Mouse (Mus musculus) neural tube, embryonic 11.5 days (tissue): ENCODE data around the gene Itpkb. TPM values are rescaled to one million over a fixed set of nuclear protein-coding genes. Genes with fewer than 3 reads are reported as not detected.
A peak's percentile ranks its signal among the peaks of the same experiment; 100 is the strongest.

ENCODE experiments used
- ATAC-seq: fragments of 200-750 bp; cut with Nextera tagmentation; 2 replicates; pipeline ENCODE4 v1.8.0; 2017; ENCODE audit warnings: moderate number of reproducible peaks, mild to moderate bottlenecking, moderate TSS enrichment, moderate library complexity; ENCODE audit not compliant: insufficient read depth, low FRiP score, low TSS enrichment
- DNase-seq: peaks from one replicate; pipeline ENCODE4 v3.0.0-alpha.2; 2015; ENCODE audit warnings: low spot score
- H3K27ac ChIP-seq: fragments of 300-500 bp; sonication (generic); 2 replicates; pipeline ENCODE4 v1.5.1; 2014; ENCODE audit warnings: low read depth, mild to moderate bottlenecking, low read length
- H3K27me3 ChIP-seq: fragments of 300-500 bp; sonication (generic); 2 replicates; pipeline ENCODE4 v1.6.1; 2014; ENCODE audit warnings: mild to moderate bottlenecking, low read length, mixed read lengths; ENCODE audit not compliant: control insufficient read depth, insufficient read depth
- H3K36me3 ChIP-seq: fragments of 300-500 bp; sonication (generic); 2 replicates; pipeline ENCODE4 v1.6.1; 2014; ENCODE audit warnings: mild to moderate bottlenecking, low read length, moderate library complexity, mixed read lengths; ENCODE audit not compliant: control insufficient read depth, insufficient read depth
- H3K4me1 ChIP-seq: fragments of 300-500 bp; sonication (generic); 2 replicates; pipeline ENCODE4 v1.6.1; 2014; ENCODE audit warnings: low read length, mixed read lengths; ENCODE audit not compliant: control insufficient read depth, insufficient read depth
- H3K4me2 ChIP-seq: fragments of 300-500 bp; sonication (generic); 2 replicates; pipeline ENCODE4 v1.6.1; 2014; ENCODE audit warnings: low read depth, mild to moderate bottlenecking, moderate library complexity
- H3K4me3 ChIP-seq: fragments of 300-500 bp; sonication (generic); 2 replicates; pipeline ENCODE4 v1.5.1; 2014; ENCODE audit warnings: low read depth, low read length
- H3K9ac ChIP-seq: fragments of 300-500 bp; sonication (generic); 2 replicates; pipeline ENCODE4 v1.6.1; 2014; ENCODE audit warnings: mild to moderate bottlenecking, low read length
- H3K9me3 ChIP-seq: fragments of 300-500 bp; sonication (generic); 2 replicates; pipeline ENCODE4 v1.6.1; 2016; ENCODE audit warnings: low read length; ENCODE audit not compliant: control insufficient read depth
- WGBS: fragments of 180-500 bp; shearing (Covaris S2); extraction: QIAGEN DNeasy Blood & Tissue Kit; methylation state at CpG from one replicate; pipeline ENCODE4 v1.1.7; 2014; 5-methylcytosine and 5-hydroxymethylcytosine counted together
- polyA plus RNA-seq: library from polyadenylated mRNA; unstranded; fragments of >200 nt; fragmentation: Nextera tagmentation; extraction: Ambion mirVana; gene quantifications from 2 replicates; pipeline ENCODE4 v1.2.1, GENCODE M21; 2014

The Itpkb gene
- polyA plus RNA-seq, 1 experiment from 2014 or later, result 2.6 TPM

- 83% methylated on average over 3 of the region's 3 CpGs for WGBS
These were observed 49.3 kb downstream of the Itpkb start for GRCm38 (mm10) chr1:180379559-180379958.

GRCm38 (mm10) chr1:180382358-180382757 is 52.1 kb downstream of the Itpkb start:
- H3K9me3 ChIP-seq, result no peaks in the 10 kb centered on the region
- WGBS, result 65% methylated on average over 8 of the region's 8 CpGs

More at GRCm38 (mm10) chr1:180379559-180379958, 49.3 kb downstream of the Itpkb start:
- no peak overlapping the region for H3K9ac ChIP-seq
- DNase-seq, result no peak
- no peak overlapping the region for H3K27ac ChIP-seq
- no peaks in the 10 kb centered on the region for H3K36me3 ChIP-seq
- H3K4me1 ChIP-seq, result no peaks in the 10 kb centered on the region
- H3K4me3 ChIP-seq, result no peak overlapping the region
- H3K9me3 ChIP-seq, result no peaks in the 10 kb centered on the region
- no peaks in the 10 kb centered on the region for H3K27me3 ChIP-seq
- no peak for ATAC-seq
- H3K4me2 ChIP-seq, result no peak overlapping the region

DNA sequence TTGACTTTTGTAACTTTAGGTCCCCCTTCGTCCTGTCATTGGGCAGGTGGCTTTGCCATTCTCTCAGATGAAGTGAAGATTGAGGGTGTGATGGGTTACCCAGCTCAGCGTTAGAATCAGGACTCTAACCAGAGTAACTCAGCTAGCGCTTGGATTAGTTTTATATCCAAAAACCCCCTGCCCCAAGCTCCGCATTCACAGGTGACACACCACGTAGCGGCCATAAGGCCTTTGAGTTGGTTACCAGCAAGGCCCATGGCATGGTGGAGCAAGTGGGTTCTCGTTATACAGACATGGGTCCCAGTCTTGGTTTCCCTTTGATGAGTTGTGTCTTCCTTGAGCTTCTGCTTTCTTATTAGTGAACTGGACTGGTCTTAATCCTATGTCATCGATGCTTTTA is 53.6 kb downstream of the Itpkb start:
- DNase-seq (no peak), ATAC-seq (no peak)
- no peaks in the 10 kb centered on the region for H3K9me3 ChIP-seq
- 94% methylated on average over 8 of the region's 8 CpGs for WGBS
- H3K27ac ChIP-seq, result no peak overlapping the region
- no peaks in the 10 kb centered on the region for H3K4me1 ChIP-seq
- H3K4me2 ChIP-seq, result no peak overlapping the region
- H3K36me3 ChIP-seq, result no peaks in the 10 kb centered on the region
- H3K9ac ChIP-seq, result no peak overlapping the region
- no peak overlapping the region for H3K4me3 ChIP-seq
- no peaks in the 10 kb centered on the region for H3K27me3 ChIP-seq

More at GRCm38 (mm10) chr1:180382358-180382757, 52.1 kb downstream of the Itpkb start:
- no peaks in the 10 kb centered on the region for H3K27me3 ChIP-seq
- no peak overlapping the region for H3K9ac ChIP-seq
- H3K4me2 ChIP-seq, result no peak overlapping the region
- no peak for ATAC-seq
- no peak overlapping the region for H3K27ac ChIP-seq
- H3K36me3 ChIP-seq, result no peaks in the 10 kb centered on the region
- H3K4me3 ChIP-seq, result no peak overlapping the region
- no peak for DNase-seq
- no peaks in the 10 kb centered on the region for H3K4me1 ChIP-seq

DNA sequence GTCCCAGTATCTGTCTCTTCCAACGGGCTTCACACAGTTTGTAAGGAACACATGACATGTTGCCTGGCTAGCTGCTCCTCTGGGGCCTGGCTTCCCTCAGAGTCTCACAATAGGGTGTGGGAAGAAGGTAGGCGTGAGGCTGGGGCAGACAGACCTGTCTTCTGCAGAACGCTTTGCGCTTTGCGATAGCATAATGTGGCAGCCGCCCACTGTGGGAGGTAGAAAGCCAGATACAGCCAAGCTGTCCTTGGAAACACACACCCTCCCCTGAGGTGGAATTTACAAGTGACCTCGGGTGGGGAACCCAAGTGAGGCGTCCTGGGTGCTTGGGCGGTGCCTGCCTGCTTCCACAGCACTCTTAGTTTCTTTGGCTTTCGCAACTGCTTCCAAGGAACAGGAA is 54.2 kb downstream of the Itpkb start:
- H3K9ac ChIP-seq, result no peak overlapping the region
- no peaks in the 10 kb centered on the region for H3K9me3 ChIP-seq
- DNase-seq (no peak), ATAC-seq (no peak)
- H3K27ac ChIP-seq, result no peak overlapping the region
- 72% methylated on average over 10 of the region's 10 CpGs for WGBS
- H3K27me3 ChIP-seq, result no peaks in the 10 kb centered on the region
- no peak overlapping the region for H3K4me2 ChIP-seq
- no peaks in the 10 kb centered on the region for H3K36me3 ChIP-seq
- H3K4me1 ChIP-seq, result no peaks in the 10 kb centered on the region
- H3K4me3 ChIP-seq, result no peak overlapping the region

DNA sequence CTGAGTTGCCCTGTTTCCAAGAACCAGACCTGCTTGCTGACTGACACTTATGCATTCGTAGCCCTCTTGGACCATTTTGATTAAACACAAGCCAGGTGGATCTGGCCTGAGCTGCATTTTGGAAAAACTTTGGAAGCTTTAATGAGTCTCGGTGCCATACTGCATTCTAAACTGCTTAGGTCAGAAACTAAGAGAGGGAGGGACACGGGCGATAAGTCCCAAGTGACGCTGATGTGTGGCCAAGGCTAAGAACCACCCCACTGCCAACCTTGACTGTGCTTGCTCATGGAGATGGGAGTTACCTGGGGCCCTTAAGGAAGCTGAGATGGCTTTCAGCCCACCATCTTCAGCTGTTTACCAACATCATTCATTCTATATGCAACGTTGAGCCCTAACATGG is 55.0 kb downstream of the Itpkb start:
- WGBS, result 90% methylated on average over 6 of the region's 6 CpGs

DNA sequence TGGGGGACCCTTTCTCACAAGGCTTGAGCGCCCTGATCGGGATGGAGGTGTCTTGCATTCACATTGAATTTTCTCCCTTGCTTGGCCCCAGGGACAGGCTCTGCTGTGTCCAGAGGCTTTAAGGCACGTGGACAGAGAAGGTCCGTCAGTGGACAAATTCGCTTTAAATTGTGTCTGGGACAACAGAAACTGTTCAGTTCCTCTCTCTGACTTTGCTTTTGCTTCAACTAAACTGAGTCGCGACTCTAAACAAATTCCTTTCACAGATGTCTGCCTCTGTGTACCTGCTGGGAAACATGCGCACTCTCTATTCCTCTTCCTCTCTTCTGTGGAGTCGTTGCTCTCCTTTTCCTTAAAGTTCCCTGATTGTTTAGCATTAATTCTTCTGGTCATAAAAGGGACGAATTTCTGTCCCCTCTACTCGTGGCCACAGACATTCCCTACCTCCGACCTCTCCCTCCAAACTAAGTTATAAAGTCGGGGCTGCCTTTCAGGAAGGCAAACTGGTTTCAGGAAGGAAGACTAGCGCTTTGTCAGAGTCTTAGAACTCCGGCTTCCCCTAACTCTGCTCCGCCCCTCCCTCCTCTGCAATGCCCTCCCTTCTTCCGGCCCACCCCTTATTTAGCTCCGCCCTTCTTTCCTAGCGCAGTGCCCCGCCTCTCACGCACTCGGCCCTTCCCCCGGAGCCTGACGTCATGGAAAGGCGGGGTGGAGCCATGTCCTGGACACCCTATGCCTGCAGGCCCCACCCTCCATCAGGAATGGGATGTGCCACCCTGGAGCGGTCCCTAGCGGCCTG is 56.9 kb downstream of the Itpkb start:
- Histone ChIP-seq H3K4me3 (peak overlapping the region; percentile 39), H3K9ac (peak overlapping the region; percentile 62), H3K27ac (0 out of 2 replicates have a peak overlapping the region, but pooled peaks have one; percentile 23), H3K36me3 (no peaks in the 10 kb centered on the region), H3K4me2 (peak overlapping the region; percentile 59), H3K9me3 (no peaks in the 10 kb centered on the region), H3K27me3 (no peaks in the 10 kb centered on the region), H3K4me1 (no peaks in the 10 kb centered on the region)
- WGBS, result 2% methylated on average over 27 of the region's 27 CpGs
- peak; percentile 98 for ATAC-seq
- DNase-seq, result peak; percentile 99

More for the DNA sequence above, 55.0 kb downstream of the Itpkb start:
- H3K36me3 ChIP-seq, result no peaks in the 10 kb centered on the region
- H3K9me3 ChIP-seq, result no peaks in the 10 kb centered on the region
- no peaks in the 10 kb centered on the region for H3K27me3 ChIP-seq
- DNase-seq (no peak), ATAC-seq (no peak)
- no peak overlapping the region for H3K4me2 ChIP-seq
- no peak overlapping the region for H3K27ac ChIP-seq
- no peaks in the 10 kb centered on the region for H3K4me1 ChIP-seq
- H3K4me3 ChIP-seq, result no peak overlapping the region
- no peak overlapping the region for H3K9ac ChIP-seq

DNA sequence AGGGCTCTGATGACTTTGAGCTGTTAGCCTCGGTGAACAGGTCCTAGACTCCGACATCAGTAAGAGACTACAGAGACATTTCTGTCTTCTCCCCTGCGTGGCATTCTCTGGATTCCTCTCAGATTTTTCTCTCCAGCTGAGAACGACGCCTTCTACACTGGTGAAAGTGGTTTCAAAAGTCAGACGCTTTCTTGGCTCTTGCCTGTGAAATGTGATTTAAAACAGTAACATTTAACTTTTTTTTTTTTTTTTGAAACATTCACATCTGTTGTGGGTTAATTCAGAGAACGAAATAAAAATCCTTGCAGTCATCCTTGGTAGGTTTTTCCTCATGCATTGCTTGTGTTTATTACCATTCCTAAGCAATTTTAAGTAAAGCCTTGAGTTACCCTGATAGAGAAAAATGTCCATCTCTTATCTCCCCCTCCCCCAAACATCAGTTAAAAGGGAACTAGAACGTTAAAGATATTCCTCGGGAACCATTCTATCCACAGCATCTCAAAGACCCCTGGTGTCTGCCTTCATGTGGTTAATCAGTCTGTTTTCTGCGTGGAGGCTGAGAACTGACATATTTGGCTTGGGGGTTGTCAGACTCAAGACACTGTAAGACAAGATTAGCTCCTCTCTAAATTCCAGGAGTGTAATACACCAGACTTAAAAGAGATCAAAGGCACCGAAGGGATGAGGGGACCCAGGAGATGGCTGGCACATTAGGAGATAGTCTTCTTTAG is 57.6 kb downstream of the Itpkb start:
- no peak for DNase-seq
- no peaks in the 10 kb centered on the region for H3K27me3 ChIP-seq

DNA sequence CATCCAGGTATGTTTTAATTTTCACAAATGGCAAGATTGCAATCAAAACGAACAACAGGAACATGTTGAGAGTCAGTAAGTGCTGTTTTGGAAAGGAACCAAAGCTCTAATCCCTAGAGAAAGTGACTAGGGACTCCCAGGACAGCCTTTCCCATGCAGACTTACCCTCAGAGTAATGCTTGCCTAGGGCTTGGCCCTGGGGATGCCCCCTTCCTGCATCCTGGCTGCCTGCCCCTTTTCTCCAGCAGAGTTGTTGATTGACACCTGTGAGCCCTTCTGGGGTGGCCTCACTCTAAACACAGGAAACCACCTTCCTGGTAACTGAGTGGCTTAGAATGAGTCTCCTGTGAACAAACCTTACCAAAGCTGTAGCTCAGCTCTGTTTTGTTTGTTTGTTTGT is 58.2 kb downstream of the Itpkb start:
- no peaks in the 10 kb centered on the region for H3K27me3 ChIP-seq
- ATAC-seq, result no peak
- no peak overlapping the region for H3K4me2 ChIP-seq
- H3K9ac ChIP-seq, result no peak overlapping the region
- no peak for DNase-seq
- H3K9me3 ChIP-seq, result no peaks in the 10 kb centered on the region
- H3K4me1 ChIP-seq, result no peaks in the 10 kb centered on the region
- no peak overlapping the region for H3K27ac ChIP-seq
- WGBS, result 46% methylated on average over 1 of the region's 1 CpGs
- H3K36me3 ChIP-seq, result no peaks in the 10 kb centered on the region
- no peak overlapping the region for H3K4me3 ChIP-seq

More for the DNA sequence above, 57.6 kb downstream of the Itpkb start:
- Histone ChIP-seq H3K4me1 (no peaks in the 10 kb centered on the region), H3K36me3 (no peaks in the 10 kb centered on the region), H3K4me2 (peak overlapping the region; percentile 59), H3K9me3 (no peaks in the 10 kb centered on the region), H3K9ac (no peak overlapping the region), H3K27ac (no peak overlapping the region), H3K4me3 (peak overlapping the region; percentile 4; the same call in 1 of the 2 replicates)
- 22% methylated on average over 11 of the region's 11 CpGs for WGBS
- no peak for ATAC-seq
